Mouse (Mus musculus) right cerebral cortex, postnatal 36 days (tissue): ENCODE measurements at regions not wholly inside any gene's neighbourhood (a gene's known extent, or its start where the extent isn't known, plus 50 kb on each side); places are given as distances from the start of the nearest gene placed in this dataset.

Experiments used
- DNase-seq, 2 experiments: peaks; one replicate each; pipeline ENCODE4 v3.0.0; 2022; ENCODE audit warnings: low spot score in 2 of 2, mixed read lengths in 1 of 2

DNA sequence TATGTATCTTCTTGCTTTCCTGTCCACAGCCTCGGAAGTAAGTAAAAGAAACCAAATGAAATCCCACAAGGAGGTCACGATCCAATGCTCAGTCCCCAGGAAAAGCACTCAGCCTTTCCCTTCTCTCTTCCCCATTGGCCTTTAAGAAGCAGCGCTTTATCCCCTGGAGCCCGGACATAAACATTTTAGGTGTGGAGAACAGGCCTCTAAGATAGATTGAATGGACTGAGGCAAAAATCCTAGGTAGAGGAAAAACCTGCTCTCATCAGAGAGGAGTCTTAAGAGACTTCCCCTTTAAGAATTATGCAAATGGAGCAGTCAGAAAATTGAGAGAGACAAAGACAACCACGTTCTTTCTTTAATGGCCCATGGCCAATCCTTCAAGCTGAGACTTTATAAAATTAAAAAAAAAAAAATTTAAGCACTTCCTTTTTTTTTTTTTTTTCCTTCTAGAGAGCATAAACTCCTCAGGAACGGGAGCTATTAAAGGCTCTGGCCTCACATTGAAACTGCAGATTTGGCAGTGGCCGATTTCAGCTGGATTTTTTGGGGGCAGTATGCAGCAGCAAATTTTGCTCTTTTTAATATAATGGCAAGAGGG is 1020.5 kb downstream of the 9330182O14Rik start:
- DNase-seq, result no peak

DNA sequence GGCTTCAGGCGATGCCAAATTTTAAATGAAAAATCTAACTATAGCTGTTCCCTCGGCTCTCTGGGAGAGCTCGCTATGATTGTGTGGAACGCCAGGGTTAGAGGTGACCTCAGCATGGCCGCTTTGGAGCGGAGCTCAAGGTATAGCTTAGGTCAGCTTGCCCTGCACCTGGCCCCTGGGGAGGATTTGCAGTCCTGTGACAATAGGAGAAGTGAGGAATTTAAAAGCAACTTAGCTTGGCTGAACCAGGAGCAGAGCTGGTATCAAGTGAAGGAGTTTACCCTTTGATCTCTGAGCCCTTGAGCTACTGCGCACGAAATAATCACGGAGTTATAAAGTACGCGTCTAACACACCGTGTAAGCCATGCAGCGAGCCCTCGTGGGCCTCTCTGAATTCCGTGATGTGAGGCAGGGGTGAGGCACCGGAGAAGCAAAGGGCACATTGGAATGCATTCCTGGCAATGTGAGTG is 1021.0 kb downstream of the 9330182O14Rik start:
- no peak for DNase-seq

DNA sequence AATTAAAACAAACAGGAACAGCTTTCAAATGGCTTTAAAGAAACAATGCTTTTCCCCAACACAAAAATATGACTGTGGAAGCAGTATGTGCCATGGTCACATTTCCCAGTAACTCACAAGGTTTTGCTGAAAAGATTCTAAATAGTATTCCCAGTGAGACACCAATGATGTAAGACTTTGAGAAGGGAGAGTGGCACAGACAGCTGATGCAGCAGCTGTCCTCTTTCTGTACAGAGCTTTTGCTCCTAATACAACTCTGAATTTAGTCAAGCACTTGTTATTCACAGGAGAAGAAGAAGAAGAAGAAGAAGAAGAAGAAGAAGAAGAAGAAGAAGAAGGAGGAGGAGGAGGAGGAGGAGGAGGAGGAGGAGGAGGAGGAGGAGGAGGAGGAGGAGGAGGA is 1023.6 kb downstream of the 9330182O14Rik start:
- DNase-seq, result no peak

DNA sequence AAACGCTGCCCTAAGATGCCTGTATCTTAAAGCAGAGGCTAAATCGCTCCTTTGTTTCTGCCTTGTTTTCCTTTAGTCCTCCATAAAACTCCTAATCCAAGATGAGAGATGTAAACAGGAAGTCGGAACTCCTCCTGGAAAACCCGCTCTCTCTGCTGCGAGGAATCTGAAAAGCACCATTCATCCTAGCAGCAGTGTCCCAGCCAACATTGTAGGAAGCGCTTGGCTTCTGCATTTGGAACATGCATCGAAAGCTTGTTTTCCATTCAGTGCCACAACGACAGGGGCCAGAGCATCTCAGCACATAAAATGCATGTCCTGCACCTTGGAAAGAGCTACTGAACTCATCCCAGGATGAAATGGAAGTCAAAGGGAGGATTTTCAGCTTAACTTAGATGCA is 1028.1 kb downstream of the 9330182O14Rik start:
- no peak for DNase-seq

DNA sequence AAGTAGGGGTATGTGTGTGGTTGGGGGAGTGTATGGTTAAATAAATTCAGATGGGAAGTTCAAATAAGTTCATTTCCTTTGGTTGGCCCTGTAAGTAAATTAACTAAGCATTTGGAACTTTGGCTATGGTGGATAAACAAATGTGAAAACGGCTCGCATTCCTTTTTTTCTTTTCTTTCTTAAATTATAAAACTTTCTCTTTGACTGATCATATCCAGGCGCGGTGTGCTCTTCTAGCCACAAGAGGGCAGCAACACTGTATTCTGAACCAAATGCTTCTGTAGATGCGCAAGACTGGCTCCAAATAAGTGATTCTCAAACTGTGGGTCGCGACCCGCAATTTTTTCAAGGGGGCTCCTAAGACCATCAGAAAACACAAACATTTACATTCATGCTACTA is 1028.6 kb downstream of the 9330182O14Rik start:
- no peak for DNase-seq

DNA sequence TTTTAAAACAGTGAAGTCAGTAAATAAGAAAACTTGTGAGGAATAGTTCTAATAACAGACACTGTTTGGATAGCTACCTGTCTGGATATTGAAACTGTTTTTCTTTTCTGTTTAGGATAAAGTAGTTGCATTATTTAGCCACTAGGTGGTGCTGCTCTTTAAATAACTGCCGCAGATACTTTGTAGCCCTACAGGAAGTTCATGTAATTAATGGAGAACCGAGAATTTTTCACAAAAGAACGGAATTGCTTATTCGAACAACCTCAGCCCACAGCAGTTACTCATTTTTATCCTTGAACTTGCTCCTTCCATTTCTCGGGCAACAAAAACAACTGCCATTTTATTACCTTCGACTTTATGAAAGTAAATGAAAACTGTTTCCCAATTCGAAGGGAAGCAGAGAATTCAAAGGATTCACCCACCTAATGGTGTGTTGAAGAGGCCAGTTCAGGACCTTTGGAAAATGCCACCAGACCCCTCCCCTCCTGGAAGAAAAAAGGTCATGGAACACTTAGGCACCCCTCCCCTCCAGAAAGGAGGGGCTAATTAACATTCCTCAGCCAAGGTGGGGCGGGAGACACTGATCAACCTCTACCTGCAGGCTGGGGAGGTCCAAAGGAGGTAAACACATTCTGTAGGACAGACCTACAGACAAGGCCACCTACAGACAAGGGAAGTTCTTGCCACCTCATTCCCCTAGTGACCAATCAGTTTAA is 1029.6 kb downstream of the 9330182O14Rik start:
- DNase-seq, result no peak

DNA sequence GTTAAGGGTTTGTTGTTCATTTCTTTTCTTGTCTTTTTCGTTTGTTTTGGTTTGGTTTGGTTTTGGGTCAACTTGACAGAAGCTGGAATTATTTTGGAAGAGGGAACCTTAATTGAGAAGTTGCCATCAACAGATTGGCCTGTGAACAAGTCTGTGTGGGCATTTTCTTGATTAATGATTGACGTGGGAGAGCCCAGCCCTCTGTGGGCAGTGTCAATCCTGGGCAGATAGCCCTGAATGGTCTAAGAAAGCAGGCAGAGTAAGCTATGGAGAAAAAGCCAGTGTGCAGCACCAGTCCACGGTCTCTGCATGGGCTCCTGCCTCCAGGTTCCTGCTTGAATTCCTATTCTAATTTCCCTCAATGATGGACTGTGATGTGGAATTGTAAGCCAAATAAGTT is 1031.4 kb downstream of the 9330182O14Rik start:
- DNase-seq, result no peak

DNA sequence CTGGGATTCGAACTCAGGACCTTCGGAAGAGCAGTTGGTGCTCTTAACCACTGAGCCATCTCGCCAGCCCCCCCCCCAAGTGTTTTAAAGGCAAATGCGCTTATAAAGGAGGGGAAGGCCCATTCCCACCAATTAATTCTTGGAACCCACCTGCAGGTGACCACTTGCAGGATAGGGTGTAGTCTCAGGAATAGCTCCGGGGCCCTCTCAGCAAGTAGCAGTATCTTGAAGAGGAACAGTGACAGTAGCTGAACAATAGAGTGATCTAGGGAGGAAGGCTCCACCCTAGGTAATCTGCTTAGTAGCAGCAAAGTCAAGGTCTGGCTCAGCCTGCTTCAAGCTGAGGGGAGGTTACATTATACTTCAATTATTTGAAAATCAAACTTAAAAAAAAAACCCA is 1056.6 kb downstream of the 9330182O14Rik start:
- no peak for DNase-seq

DNA sequence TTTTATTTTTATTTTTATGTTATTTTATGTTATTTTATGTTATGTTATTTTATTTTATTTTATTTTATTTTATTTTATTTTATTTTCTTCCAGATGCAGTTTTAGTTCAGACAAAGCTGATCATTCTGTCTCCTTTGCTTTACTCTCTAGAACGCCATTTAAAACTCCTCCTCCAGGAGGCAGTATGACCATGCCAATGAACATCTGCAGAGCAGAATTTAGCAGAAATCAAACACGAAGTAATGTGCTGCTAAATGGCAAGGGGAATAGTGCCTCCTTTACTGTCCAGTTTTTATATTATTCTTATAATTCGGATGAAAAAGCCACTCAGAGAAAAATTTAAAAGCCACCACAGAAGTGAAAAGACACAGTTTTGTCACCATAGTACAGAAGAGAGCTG is 1059.1 kb downstream of the 9330182O14Rik start:
- DNase-seq, result peak; percentile 24 to 28

DNA sequence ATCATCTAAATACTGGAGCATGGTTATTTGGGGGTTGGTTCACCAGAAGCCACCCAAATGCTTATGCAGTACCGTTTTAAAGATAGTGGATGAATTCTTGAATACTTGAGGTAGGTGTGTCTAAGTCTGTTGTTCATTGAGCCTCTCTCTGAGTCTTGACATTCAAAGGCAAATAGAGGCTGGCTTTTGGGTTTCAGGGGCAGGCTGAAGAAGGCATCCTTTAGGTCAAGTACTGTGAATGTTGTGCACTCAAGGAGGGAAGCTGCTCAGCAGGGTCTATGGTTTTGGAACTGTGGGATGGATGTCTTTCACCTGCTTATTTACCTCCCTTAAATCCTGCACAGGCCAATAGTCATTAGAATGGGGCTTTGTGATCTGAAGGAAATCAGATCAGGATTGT is 1089.6 kb downstream of the 9330182O14Rik start:
- no peak for DNase-seq

DNA sequence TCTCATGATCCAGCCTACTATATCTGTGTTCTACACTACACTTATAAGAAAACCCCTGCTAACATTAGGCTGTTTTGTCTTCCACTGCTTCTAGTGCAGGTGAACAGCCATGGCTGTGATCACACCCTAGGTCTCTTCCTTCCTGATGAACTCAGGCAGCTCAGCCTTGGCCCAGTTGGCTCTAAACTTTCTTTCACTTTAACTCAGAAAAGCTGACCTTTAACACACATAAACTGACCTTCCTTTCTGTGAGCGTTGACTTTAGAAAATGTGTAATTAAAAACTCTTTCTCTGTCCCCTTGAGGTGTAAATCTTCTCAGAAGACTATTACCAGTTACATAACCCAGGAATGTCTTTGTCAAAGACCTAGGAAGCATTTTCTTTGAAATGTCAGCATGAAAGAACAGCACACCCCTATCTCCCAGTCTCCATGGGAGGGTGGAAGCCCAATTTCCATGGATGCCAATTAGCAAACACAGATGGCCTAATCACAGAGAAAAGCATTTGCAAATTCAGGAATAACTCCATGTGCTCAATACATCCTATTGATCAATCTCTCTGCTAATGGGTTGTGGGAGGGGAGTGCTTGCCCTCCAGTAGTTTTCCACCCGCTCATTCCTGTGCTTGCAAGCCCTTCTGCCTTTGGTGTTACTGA is 1098.4 kb downstream of the 9330182O14Rik start:
- no peak for DNase-seq
